Mouse (Mus musculus): ENCODE data around the gene Degs1. TPM values are rescaled to one million over a fixed set of nuclear protein-coding genes. Genes with fewer than 3 reads are reported as not detected.
"Not testable (repeated sequence)": the region's sequence is repeated elsewhere in the genome, so short reads cannot be mapped to it uniquely, and the experiment has no call there.

Gene Degs1
- 10 to 100 TPM; 81.0 to 81.3 TPM for total RNA-seq (2021)
- long read RNA-seq, experiment 1, transcript Degs1-201 (3 exons, 2,048 nt): major isoform, 123 of 221 reads
- long read RNA-seq, experiment 1, partial matches to known transcripts: 16 of 221 reads
- long read RNA-seq, experiment 1, other reads (novel, unspliced or antisense): 81 of 221 reads
- long read RNA-seq, experiment 2, transcript Degs1-201 (3 exons, 2,048 nt): major isoform, 72 of 82 reads
- long read RNA-seq, experiment 2, partial matches to known transcripts: 1 of 82 reads
- long read RNA-seq, experiment 2, other reads (novel, unspliced or antisense): 9 of 82 reads

- peak; percentile 99 for DNase-seq
Observed at GRCm38 (mm10) chr1:182282091-182283075, at the start of gene Degs1. Degs1 (minus strand) TSS chr1:182282804.

DNA sequence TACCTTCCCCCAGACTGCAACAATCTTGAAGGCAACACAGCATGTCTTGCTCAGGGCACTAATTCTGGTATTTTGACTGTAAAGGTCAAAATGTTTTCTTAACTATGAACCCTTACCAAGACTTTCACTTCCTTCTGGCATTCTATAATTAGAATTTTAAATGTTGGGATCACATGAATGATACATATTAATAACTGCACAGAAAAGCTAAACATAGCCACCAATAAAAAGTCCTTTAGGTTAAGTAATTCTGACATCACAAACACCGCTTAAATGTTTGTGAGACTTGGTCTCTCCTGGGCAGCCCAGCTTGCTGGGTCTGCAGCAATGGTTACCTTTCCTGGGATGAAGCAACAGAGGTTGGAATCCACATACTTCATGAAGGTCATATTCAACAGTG is 43.3 kb upstream of the Degs1 start:
- no peak for DNase-seq

- no peak for DNase-seq
Observed at GRCm38 (mm10) chr1:182324552-182324951, 41.9 kb upstream of the Degs1 start.

GRCm38 (mm10) chr1:182323139-182323538 is 40.5 kb upstream of the Degs1 start:
- no peak for DNase-seq

GRCm38 (mm10) chr1:182314201-182314600 is 31.6 kb upstream of the Degs1 start:
- no peak for DNase-seq

DNA sequence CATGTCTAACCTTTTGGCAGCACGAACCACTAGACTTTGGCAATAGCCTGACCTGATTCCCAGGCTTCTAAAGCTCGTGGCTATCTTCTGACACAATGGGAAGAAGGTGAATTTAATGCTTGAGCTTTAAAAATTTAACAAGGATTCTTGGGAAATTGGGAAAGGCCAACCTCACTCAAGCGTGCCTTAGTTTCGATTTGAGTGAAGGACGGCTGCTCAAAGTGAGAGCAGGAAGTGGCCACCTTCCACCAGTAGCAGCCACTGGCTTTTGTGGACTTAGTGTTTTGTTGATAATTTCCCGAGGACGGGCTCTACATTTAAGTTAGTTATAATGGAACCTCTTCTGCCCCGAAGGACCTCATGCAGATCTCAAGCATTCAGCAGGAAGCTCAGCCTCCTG is 30.6 kb upstream of the Degs1 start:
- no peak for DNase-seq

- no peak for DNase-seq
Observed at GRCm38 (mm10) chr1:182311376-182311775, 28.8 kb upstream of the Degs1 start.

GRCm38 (mm10) chr1:182310316-182310715 is 27.7 kb upstream of the Degs1 start:
- DNase-seq: no peak

DNA sequence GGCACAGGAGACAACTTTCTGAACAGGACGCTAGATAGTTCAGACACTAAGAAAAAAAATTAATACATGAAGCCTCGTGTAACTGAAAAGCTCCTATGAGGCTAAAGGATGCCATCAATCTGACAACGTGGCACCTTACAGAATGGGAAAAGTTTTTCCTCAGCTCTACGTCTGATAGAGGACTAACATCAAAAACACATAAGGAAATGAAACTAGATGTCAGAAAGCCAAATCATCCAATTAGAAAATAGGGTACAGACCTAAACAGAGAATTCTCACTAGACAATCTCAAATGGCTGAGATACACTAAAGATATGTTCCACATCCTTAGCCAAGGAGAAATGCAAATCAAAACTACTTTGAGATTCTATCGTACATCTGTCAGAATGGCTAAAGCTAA is 26.8 kb upstream of the Degs1 start:
- no peak for DNase-seq

GRCm38 (mm10) chr1:182302916-182303315 is 20.3 kb upstream of the Degs1 start:
- DNase-seq: no peak

DNA sequence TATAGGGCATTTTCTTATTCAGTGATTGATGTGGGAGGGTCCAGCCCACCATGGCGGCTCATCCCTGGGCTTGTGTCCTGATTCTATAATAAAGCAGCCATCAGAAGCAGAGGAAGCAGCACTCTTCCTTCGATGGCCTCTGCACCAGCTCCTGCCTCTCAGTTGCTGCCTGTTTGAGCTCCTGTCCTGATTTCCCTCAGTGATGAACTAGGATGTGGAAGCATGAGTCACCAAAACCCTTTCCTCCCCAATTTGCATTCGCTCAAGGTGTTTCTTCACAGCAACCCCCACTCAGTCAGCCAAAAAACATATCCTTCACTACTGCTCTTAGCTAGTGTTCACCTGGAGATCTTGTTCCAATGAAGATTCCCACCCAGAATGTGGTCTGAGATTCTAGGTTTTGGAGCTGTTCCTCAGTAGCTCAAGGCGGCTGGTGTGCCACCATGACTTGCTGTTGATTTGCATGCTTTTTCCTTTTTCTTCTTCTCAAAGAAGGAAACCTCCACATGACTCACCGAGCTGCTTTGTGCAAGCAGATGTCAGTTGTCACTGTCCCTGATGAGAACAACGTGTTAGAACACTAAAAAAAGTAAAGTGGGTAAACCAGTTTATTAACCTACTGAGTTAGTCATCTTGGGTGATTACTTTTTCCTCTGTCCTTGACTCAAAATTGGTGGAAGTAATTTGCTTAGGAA is 19.7 kb upstream of the Degs1 start:
- no peak for DNase-seq

GRCm38 (mm10) chr1:182297821-182298220 is 15.2 kb upstream of the Degs1 start:
- no peak for DNase-seq

DNA sequence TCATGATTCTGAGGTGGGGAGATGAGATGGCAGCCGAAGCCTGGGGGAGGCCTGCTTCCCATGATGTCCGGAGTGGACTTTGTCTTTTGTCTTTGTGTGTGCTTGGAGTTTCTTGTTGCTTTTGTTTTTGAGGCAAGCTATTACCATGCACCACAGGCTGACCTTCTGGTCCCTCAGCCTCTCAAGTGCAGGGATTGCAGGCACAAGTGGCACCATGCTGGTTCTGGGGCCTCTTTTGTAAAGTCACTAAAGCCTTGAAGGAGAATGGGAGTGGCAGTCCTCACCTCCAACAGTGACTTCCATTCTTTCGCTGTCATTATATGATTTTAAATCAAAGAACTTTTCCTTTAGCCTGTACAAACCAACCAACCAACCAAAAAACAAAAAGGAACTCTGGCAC is 14.6 kb upstream of the Degs1 start:
- DNase-seq: no peak

- no peak for DNase-seq
Observed at GRCm38 (mm10) chr1:182296816-182297215, 14.2 kb upstream of the Degs1 start.

DNA sequence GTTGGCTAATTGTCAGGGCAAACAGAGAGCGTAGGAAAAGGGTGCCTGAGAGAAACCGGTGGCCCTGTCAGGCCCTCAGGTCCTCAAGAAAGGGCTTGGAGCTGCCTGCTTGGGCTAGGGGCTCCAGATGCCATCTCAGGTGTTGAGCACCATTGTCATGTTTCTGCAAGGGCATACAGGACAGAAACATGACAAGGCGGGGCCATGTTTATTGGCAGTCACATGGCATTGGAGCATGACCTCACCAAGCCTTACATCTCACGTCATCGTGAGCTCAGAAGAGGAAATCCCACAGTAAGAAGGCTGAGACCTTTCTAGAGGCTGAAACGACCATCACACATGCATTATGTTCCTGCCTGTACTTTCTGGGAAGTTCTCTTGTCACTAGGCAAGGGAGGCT is 13.5 kb upstream of the Degs1 start:
- DNase-seq: no peak

- no peak for DNase-seq
Observed at GRCm38 (mm10) chr1:182292291-182292690, 9.7 kb upstream of the Degs1 start.

DNA sequence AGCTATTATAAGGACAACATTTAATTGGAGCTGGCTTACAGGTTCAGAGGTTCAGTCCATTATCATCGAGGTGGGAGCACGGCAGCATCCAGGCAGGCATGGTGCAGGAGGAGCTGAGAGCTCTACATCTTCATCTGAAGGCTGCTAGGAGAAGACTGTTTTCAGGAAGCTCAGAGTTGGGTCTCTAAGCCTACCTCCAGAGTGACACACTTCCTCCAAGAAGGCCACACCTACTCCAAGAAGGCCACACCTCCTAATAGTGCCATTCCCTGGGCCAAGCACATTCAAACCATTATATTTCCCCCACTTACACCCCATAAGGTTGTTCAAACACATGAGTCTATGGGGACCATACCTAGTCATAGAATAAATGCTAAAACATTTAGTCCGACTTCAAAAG is 8.1 kb upstream of the Degs1 start:
- not testable (repeated sequence) for DNase-seq

- peak; percentile 38 for DNase-seq
Observed at GRCm38 (mm10) chr1:182289781-182290180, 7.2 kb upstream of the Degs1 start.

DNA sequence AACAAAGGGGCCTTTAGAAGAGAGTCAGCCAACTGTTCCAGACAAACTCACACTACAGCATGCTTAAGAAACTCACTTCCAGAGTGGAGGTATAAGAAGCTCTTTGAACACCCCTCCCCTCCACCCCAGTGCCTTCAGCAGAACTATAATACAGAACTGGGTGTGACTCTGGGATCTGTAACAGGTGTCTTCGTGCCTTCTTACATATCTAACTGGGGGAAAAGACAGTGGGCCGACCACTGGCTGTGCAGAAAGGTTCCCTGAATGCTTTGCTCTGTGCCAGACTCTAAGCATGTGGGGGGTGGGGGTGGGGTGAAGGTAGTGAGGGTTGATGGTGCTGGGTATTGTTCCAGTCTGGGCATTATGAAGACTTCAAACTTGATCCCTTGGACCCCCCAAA is 6.0 kb upstream of the Degs1 start:
- no peak for DNase-seq

GRCm38 (mm10) chr1:182287781-182288180 is 5.2 kb upstream of the Degs1 start:
- peak; percentile 40 for DNase-seq

DNA sequence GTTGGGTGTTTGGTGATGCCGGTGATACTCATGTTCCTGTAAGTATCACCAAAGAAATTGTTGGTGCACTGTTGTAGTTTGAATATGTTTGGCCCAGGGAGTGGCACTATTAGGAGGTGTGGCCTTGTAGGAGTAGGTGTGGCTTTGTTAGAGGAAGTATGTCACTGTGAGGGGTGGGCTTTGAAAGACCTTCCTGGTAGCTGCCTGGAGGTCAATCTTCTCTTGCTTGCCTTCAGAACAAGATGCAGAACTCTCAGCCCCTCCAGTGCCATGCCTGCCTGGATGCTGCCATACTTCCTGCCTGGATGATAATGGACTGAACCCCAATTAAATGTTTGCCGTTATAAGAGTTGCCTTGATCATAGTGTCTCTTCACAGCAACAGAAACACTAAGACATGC is 2.2 kb upstream of the Degs1 start:
- DNase-seq: no peak

GRCm38 (mm10) chr1:182283231-182283630 is 627 bp upstream of the Degs1 start:
- no peak for DNase-seq

DNA sequence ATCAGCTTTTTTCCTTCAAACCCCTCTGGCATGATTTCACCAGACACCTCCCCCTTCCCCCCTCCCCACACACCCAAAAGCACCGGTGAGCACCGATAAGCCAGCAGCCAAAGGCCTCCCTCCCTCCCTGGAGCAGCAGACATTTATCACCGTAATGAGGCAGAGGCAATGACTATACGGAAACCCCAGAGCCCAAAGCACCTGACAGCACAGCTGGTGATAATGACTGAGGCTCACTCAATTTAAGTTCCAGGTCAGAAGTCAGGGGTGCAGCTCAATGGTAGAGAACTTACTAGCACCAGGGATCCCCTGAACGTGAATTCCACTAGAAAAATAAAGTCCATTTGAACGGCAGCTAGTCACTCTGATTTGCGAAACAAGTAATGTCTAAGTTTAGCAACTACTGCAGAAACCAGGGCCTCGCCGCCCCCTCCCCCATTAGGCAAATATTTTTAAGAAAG is 1.3 kb downstream of the Degs1 start:
- DNase-seq: peak; percentile 22
